Mouse (Mus musculus) kidney, adult 2 months (tissue): ENCODE data around the gene Zfp219. TPM values are rescaled to one million over a fixed set of nuclear protein-coding genes. Genes with fewer than 3 reads are reported as not detected.
"Not testable (repeated sequence)": the region's sequence is repeated elsewhere in the genome, so short reads cannot be mapped to it uniquely, and the experiment has no call there.

Experiments
- DNase-seq: peaks from one replicate; pipeline ENCODE4 v3.0.0; 2021
- H3K27ac ChIP-seq: fragments of 200-500 bp; 2 replicates; pipeline ENCODE4 v1.5.1; 2012; ENCODE audit warnings: low read depth, low read length, control low read depth, inconsistent platforms; ENCODE audit not compliant: insufficient read depth
- H3K27me3 ChIP-seq: fragments of 200-500 bp; replicated peaks from 2 replicates; pipeline ENCODE4 v1.6.1; 2012; ENCODE audit warnings: mild to moderate bottlenecking, moderate library complexity, low read length, inconsistent platforms; ENCODE audit not compliant: control insufficient read depth, insufficient read depth
- H3K36me3 ChIP-seq: fragments of 200-500 bp; 2 replicates; pipeline ENCODE4 v1.6.1; 2012; ENCODE audit warnings: mild to moderate bottlenecking, moderate library complexity, low read length, inconsistent platforms; ENCODE audit not compliant: control insufficient read depth, insufficient read depth
- H3K4me1 ChIP-seq: fragments of 200-500 bp; 2 replicates; pipeline ENCODE4 v1.6.1; 2011; ENCODE audit warnings: low read length; ENCODE audit not compliant: control insufficient read depth, insufficient read depth
- H3K4me3 ChIP-seq: fragments of 200-500 bp; 2 replicates; pipeline ENCODE4 v1.5.1; 2011; ENCODE audit warnings: mild to moderate bottlenecking, low read depth, low read length, control low read depth; ENCODE audit not compliant: insufficient read depth
- CTCF ChIP-seq: fragments of 200-500 bp; conservative IDR thresholded peaks from 2 replicates; pipeline ENCODE4 v1.5.1; 2011; ENCODE audit warnings: low read depth, mild to moderate bottlenecking, control low read depth, low read length, moderate library complexity, mixed read lengths; ENCODE audit not compliant: insufficient read depth, insufficient read length
- POLR2A ChIP-seq: fragments of 200-500 bp; IDR thresholded peaks from one replicate; pipeline ENCODE4 v1.6.1; 2011; ENCODE audit warnings: low read depth, low read length, control low read depth
- WGBS: fragments of 180-500 bp; shearing (Covaris S2); methylation state at CpG from one replicate; pipeline ENCODE4 v1.1.7; 2018; 5-methylcytosine and 5-hydroxymethylcytosine counted together
- polyA plus RNA-seq: library from polyadenylated mRNA; depleted of rRNA; stranded (reverse); fragments of >200 nt; gene quantifications from 2 replicates; pipeline ENCODE4 v1.2.3, GENCODE M21; 2012

Gene Zfp219
- polyA plus RNA-seq, 1 experiment = 43.2 TPM

DNA sequence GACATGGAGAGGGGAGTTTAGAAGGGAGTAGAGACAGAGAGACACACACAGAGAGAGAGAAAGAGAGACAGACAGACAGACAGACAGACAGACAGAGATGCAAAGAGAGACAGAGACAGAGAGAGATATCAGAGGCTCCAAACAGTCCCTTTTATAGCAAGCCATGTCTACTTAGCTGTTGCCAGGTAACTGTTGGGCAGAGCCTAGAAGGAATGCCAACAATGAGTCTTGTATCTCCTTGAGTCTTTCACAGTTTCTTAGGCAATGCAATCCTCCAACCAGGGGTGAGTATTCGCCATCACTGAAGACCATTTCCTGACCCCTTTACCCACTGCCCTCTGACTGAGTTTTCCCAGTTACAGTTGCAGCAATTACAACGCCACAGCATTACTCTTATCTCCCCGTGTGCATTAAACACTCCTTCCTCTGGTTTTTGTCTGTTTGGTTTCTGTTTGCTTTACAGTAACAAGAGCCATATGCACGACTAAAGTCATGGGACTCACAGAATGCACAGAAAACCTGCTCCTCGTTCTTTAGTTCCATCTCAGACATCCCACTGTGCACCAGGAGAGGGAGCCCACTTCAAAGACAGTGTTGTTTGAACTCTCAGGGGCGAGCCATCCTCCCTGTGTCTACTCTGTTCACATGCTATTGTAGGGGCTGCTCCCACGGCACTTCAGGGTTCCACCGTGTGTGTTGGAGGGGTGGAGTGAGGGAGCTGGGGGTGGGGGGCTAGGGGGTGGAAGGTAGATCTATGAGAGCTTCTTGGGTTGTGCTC is 24.6 kb upstream of the Zfp219 start:
- Histone ChIP-seq H3K27ac (no peak overlapping the region), H3K4me1 (no peaks in the 10 kb centered on the region), H3K27me3 (no peaks in the 10 kb centered on the region), H3K4me3 (no peak overlapping the region), H3K36me3 (no peaks in the 10 kb centered on the region)
- WGBS = 16% methylated on average over 8 of the region's 8 CpGs
- TF ChIP-seq CTCF (peak; percentile 41; the same call in 1 of the 2 replicates), POLR2A (no peak)
- DNase-seq = no peak

- no peaks in the 10 kb centered on the region for H3K4me1 ChIP-seq
- H3K4me3 ChIP-seq = no peak overlapping the region
- no peaks in the 10 kb centered on the region for H3K27me3 ChIP-seq
- peak; percentile 25 for DNase-seq
- TF ChIP-seq CTCF = no peak
- no peak for TF ChIP-seq POLR2A
- WGBS = 68% methylated on average over 6 of the region's 6 CpGs
- H3K27ac ChIP-seq = no peak overlapping the region
- no peaks in the 10 kb centered on the region for H3K36me3 ChIP-seq
Observed at GRCm38 (mm10) chr14:52043446-52043845, 22.9 kb upstream of the Zfp219 start.

GRCm38 (mm10) chr14:52042359-52042758 is 21.8 kb upstream of the Zfp219 start, which contains the start of gene Olfr221:
Gene Olfr221, minus strand, starts transcription at chr14:52042459.
- WGBS = 58% methylated on average over 3 of the region's 3 CpGs

DNA sequence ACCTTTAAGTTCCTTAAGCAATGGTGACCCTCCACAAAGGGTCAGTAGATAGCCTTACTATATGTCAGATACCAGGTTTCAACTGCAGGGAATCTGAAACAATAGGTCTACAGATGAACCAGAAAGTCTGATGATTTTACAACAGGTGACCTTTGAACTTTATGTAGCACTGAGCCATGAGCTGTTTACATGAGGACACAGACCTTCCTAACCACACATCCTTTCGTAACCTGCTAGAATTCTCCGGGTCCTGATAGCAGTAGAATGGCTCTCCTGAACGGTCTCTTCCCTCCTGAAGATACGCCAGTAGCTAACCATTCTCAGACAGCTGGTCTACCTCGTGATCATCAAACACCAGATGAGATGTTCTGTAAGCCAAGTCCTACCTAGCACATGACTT is 18.8 kb upstream of the Zfp219 start:
- TF ChIP-seq POLR2A = no peak
- Histone ChIP-seq H3K4me3 (no peak overlapping the region), H3K27ac (no peak overlapping the region), H3K27me3 (no peaks in the 10 kb centered on the region; the same call in 1 of the 2 replicates), H3K4me1 (no peaks in the 10 kb centered on the region), H3K36me3 (no peaks in the 10 kb centered on the region)
- no peak for DNase-seq
- 89% methylated on average over 5 of the region's 5 CpGs for WGBS

More at GRCm38 (mm10) chr14:52042359-52042758, 21.8 kb upstream of the Zfp219 start, which contains the start of gene Olfr221:
- not testable (repeated sequence) for H3K4me3 ChIP-seq, H3K27ac ChIP-seq, DNase-seq, H3K36me3 ChIP-seq, H3K4me1 ChIP-seq, H3K27me3 ChIP-seq

- H3K4me1 ChIP-seq = no peaks in the 10 kb centered on the region
- DNase-seq = no peak
- no peak overlapping the region for H3K4me3 ChIP-seq
- TF ChIP-seq CTCF (no peak), POLR2A (no peak)
- H3K27me3 ChIP-seq = no peaks in the 10 kb centered on the region; the same call in 1 of the 2 replicates
- no peaks in the 10 kb centered on the region for H3K36me3 ChIP-seq
- 90% methylated on average over 6 of the region's 6 CpGs for WGBS
- no peak overlapping the region for H3K27ac ChIP-seq
Observed at GRCm38 (mm10) chr14:52035926-52036325, 15.4 kb upstream of the Zfp219 start.

GRCm38 (mm10) chr14:52026342-52026741 is 5.8 kb upstream of the Zfp219 start:
- Histone ChIP-seq H3K27me3 (no peaks in the 10 kb centered on the region), H3K27ac (no peak overlapping the region), H3K36me3 (no peaks in the 10 kb centered on the region), H3K4me1 (peaks cover 9% of the 10 kb centered on the region; the same call in 1 of the 2 replicates), H3K4me3 (no peak overlapping the region)
- WGBS = 79% methylated on average over 4 of the region's 4 CpGs
- DNase-seq = no peak
- TF ChIP-seq CTCF (no peak), POLR2A (no peak)

GRCm38 (mm10) chr14:52024133-52024532 is 3.6 kb upstream of the Zfp219 start:
- H3K4me3 ChIP-seq = no peak overlapping the region
- no peaks in the 10 kb centered on the region for H3K27me3 ChIP-seq
- no peak overlapping the region for H3K27ac ChIP-seq
- DNase-seq = no peak
- WGBS = 80% methylated on average over 2 of the region's 2 CpGs
- TF ChIP-seq POLR2A (no peak), CTCF (no peak)
- H3K4me1 ChIP-seq = peaks cover 13% of the 10 kb centered on the region; the same call in 1 of the 2 replicates
- no peaks in the 10 kb centered on the region for H3K36me3 ChIP-seq
